1 mouse cellular context compared by ENCODE assay signal in genomic region chr7:12910181-12910668, GRCm38 (mm10).
TF ChIP-seq lines count a peak whose summit lies in the region.

No protein-coding gene starts in this region.

TF ChIP-seq in MEL, 35 proteins besides CTCF, POLR2A, EP300 and RAD21 (continued from another document):
- no peak for TF ChIP-seq NRF1 (IDR thresholded peaks at IDR 0.05; ENCODE audit: insufficient read depth, low read depth, low read length, poor library complexity, severe bottlenecking)
- TF ChIP-seq SMC3 (IDR thresholded peaks at IDR 0.05; ENCODE audit: low read depth, low read length) = no peak
- no peak; the same call in 1 of the 2 replicates for TF ChIP-seq ZNF384 (IDR thresholded peaks at IDR 0.05; ENCODE audit: low read depth, low read length)
- no peak; the same call in 1 of the 2 replicates for TF ChIP-seq MAZ (IDR thresholded peaks at IDR 0.05; ENCODE audit: low read depth, low read length)
- peak; percentile 64 for TF ChIP-seq SIN3A (IDR thresholded peaks at IDR 0.05; ENCODE audit: low read length)
- no peak for TF ChIP-seq MAFK (IDR thresholded peaks at IDR 0.05; ENCODE audit: borderline replicate concordance, low read depth, low read length)
- peak; percentile 20; the same call in 1 of the 2 replicates for TF ChIP-seq TAL1 (IDR thresholded peaks at IDR 0.05; ENCODE audit: low read length)
- no peak for TF ChIP-seq POLR2AphosphoS5 (IDR thresholded peaks at IDR 0.05; ENCODE audit: borderline replicate concordance, low read depth, low read length)
- TF ChIP-seq JUND (IDR thresholded peaks at IDR 0.05; ENCODE audit: low read depth, low read length) = no peak
- peak; percentile 86 for TF ChIP-seq HCFC1 (IDR thresholded peaks at IDR 0.05; ENCODE audit: low read depth, low read length)
- peak; percentile 88 for TF ChIP-seq ELF1 (IDR thresholded peaks at IDR 0.05; ENCODE audit: low read depth, low read length)
- TF ChIP-seq MAX (IDR thresholded peaks at IDR 0.05; ENCODE audit: low read length) = no peak; the same call in 1 of the 2 replicates
- peak; percentile 9; the same call in 1 of the 2 replicates for TF ChIP-seq TCF12 (IDR thresholded peaks at IDR 0.05; ENCODE audit: low read depth, low read length)
- TF ChIP-seq MYB (IDR thresholded peaks at IDR 0.05; ENCODE audit: low read depth, low read length) = no peak
- TF ChIP-seq ZKSCAN1 (IDR thresholded peaks at IDR 0.05; ENCODE audit: low read depth, low read length) = no peak
- TF ChIP-seq ZMIZ1 (IDR thresholded peaks at IDR 0.05; ENCODE audit: low read depth, low read length) = peak; percentile 78
- no peak for TF ChIP-seq UBTF (IDR thresholded peaks at IDR 0.05; ENCODE audit: borderline replicate concordance, insufficient read depth, low read depth, low read length)
- TF ChIP-seq RCOR1 (IDR thresholded peaks at IDR 0.05; ENCODE audit: low read depth, low read length) = no peak
- TF ChIP-seq GABPA (IDR thresholded peaks at IDR 0.05; ENCODE audit: low read depth, low read length) = no peak
- peak; percentile 76 for TF ChIP-seq NELFE (IDR thresholded peaks at IDR 0.05; ENCODE audit: low read depth, low read length)
- no peak for TF ChIP-seq E2F4 (IDR thresholded peaks at IDR 0.05; ENCODE audit: borderline replicate concordance, low read depth, low read length)
- TF ChIP-seq GATA1 (IDR thresholded peaks at IDR 0.05; ENCODE audit: low read depth, low read length) = peak; percentile 99
- no peak for TF ChIP-seq USF2 (IDR thresholded peaks at IDR 0.05; ENCODE audit: borderline replicate concordance in 1 of 2, insufficient read depth in 1 of 2, low read depth in 1 of 2, low read length in 2 of 2)
- TF ChIP-seq TBP (IDR thresholded peaks at IDR 0.05; ENCODE audit: low read depth, low read length) = peak; percentile 84
- no peak for TF ChIP-seq MXI1 (IDR thresholded peaks at IDR 0.05; ENCODE audit: low read depth, low read length)
- no peak for TF ChIP-seq USF1 (IDR thresholded peaks at IDR 0.05; ENCODE audit: low read depth, low read length)
- TF ChIP-seq BHLHE40 (IDR thresholded peaks at IDR 0.05; ENCODE audit: borderline replicate concordance, low read depth, low read length) = no peak
- no peak for TF ChIP-seq CHD1 (IDR thresholded peaks at IDR 0.05; ENCODE audit: low read depth, low read length)
- peak; percentile 92 for TF ChIP-seq POLR2AphosphoS2 (IDR thresholded peaks at IDR 0.05; ENCODE audit: low read length)
- TF ChIP-seq MEF2A (IDR thresholded peaks at IDR 0.05; ENCODE audit: extremely low read depth, insufficient replicate concordance, low read depth, low read length, poor library complexity, severe bottlenecking) = 0 out of 2 replicates have a peak, but pooled peaks have one; percentile 5
